Mouse (Mus musculus): ENCODE data around the gene Cdhr4. TPM values are rescaled to one million over a fixed set of nuclear protein-coding genes. Genes with fewer than 3 reads are reported as not detected.

Gene Cdhr4
- polyA plus RNA-seq, 1 experiment from 2014 or later, result 8.4 TPM

DNA sequence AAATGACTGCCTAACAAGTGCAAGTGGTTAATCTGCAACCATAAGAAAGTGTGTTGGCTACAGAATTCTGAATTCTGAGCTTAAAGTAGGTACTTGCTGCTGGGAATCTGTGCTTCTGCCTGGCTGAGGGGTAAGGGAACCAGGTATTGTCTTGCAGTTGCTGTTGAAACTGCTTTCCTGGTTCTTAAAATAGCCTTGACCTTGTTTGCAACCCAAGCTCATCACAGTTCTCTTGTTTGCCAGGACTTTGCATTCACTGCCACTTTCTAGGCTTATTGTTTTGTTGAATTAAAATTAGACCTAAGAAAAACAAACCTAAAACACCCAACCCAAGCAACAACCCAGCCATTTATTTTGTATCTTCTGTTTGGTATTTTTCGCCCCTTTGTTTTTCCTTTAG lies 28.4 kb downstream of the Cdhr4 start:
- peak overlapping the region; percentile 38 for H3K4me2 ChIP-seq (ENCODE audit: low read length)
- peak overlapping the region; percentile 18 for H3K9ac ChIP-seq (ENCODE audit: low read length)
- 98% methylated on average over 1 of the region's 1 CpGs for WGBS
- H3K4me1 ChIP-seq (ENCODE audit: control insufficient read depth in 2 of 2, insufficient read depth in 2 of 2, low read length in 2 of 2), result peaks cover 0 to 23% of the 10 kb centered on the region in 2 experiments; a peak in 2 of 4 replicates
- no peaks in the 10 kb centered on the region for H3K9me3 ChIP-seq (ENCODE audit: control insufficient read depth, low read length)
- H3K4me3 ChIP-seq (ENCODE audit: control insufficient read depth in 1 of 2, insufficient read depth in 1 of 2, low read depth in 1 of 2, low read length in 2 of 2), result no peak overlapping the region
- H3K36me3 ChIP-seq (ENCODE audit: control insufficient read depth, insufficient read depth, low read length), result peaks cover 20% of the 10 kb centered on the region
- no peak for ATAC-seq (ENCODE audit: insufficient number of reproducible peaks, insufficient read depth, low FRiP score, low read depth)
- peak overlapping the region; percentile 45 to 66 for H3K27ac ChIP-seq (replicated peaks in 1 of 2; ENCODE audit: control insufficient read depth in 1 of 2, insufficient read depth in 1 of 2, low read depth in 2 of 2, low read length in 2 of 2)
- no peaks in the 10 kb centered on the region for H3K27me3 ChIP-seq (ENCODE audit: control insufficient read depth, insufficient read depth, low read length)

DNA sequence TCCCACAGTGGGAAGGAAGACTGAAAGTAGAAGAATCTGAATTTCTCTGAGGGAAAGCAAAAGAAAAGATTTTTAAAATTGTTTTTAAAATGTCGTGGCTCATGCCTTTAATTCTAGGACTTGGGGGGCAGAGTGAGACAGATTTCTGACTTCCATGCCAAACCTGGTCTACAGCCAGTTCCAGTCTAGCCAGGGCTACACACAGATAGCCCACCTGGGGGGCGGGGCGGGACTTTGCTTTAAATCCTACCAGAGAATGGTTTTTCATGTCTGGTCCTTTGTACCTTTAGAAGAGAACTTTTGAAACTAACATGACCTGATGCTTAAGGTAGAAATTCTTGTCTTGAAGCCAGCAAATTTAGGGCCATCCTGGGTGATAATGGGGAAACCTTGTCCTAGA lies 30.9 kb downstream of the Cdhr4 start:
- ATAC-seq (ENCODE audit: insufficient number of reproducible peaks, insufficient read depth, low FRiP score, low read depth), result no peak
- no peak overlapping the region for H3K4me2 ChIP-seq (ENCODE audit: low read length)
- WGBS, result 85% methylated on average over 3 of the region's 3 CpGs

GRCm38 (mm10) chr9:108026584-108026983 lies 34.3 kb downstream of the Cdhr4 start:
- Histone ChIP-seq H3K36me3 (ENCODE audit: control insufficient read depth, insufficient read depth, low read length) (peaks cover 57% of the 10 kb centered on the region), H3K4me1 (ENCODE audit: control insufficient read depth in 2 of 2, insufficient read depth in 2 of 2, low read length in 2 of 2) (peaks cover 0 to 5% of the 10 kb centered on the region in 2 experiments; a peak in 1 of 4 replicates), H3K9ac (ENCODE audit: low read length) (no peak overlapping the region), H3K27ac (replicated peaks in 1 of 2; ENCODE audit: control insufficient read depth in 1 of 2, insufficient read depth in 1 of 2, low read depth in 2 of 2, low read length in 2 of 2) (no peak overlapping the region), H3K4me3 (ENCODE audit: control insufficient read depth in 1 of 2, insufficient read depth in 1 of 2, low read depth in 1 of 2, low read length in 2 of 2) (no peak overlapping the region), H3K4me2 (ENCODE audit: low read length) (no peak overlapping the region), H3K27me3 (ENCODE audit: control insufficient read depth, insufficient read depth, low read length) (no peaks in the 10 kb centered on the region), H3K9me3 (ENCODE audit: control insufficient read depth, low read length) (no peaks in the 10 kb centered on the region)
- no peak for ATAC-seq (ENCODE audit: insufficient number of reproducible peaks, insufficient read depth, low FRiP score, low read depth)
- 91% methylated on average over 3 of the region's 3 CpGs for WGBS

More for the DNA sequence above, 30.9 kb downstream of the Cdhr4 start:
- Histone ChIP-seq H3K27me3 (ENCODE audit: control insufficient read depth, insufficient read depth, low read length) (no peaks in the 10 kb centered on the region), H3K9ac (ENCODE audit: low read length) (no peak overlapping the region), H3K4me1 (ENCODE audit: control insufficient read depth in 2 of 2, insufficient read depth in 2 of 2, low read length in 2 of 2) (peaks cover 0 to 23% of the 10 kb centered on the region in 2 experiments; a peak in 2 of 4 replicates), H3K27ac (replicated peaks in 1 of 2; ENCODE audit: control insufficient read depth in 1 of 2, insufficient read depth in 1 of 2, low read depth in 2 of 2, low read length in 2 of 2) (no peak overlapping the region), H3K9me3 (ENCODE audit: control insufficient read depth, low read length) (no peaks in the 10 kb centered on the region), H3K36me3 (ENCODE audit: control insufficient read depth, insufficient read depth, low read length) (peaks cover 43% of the 10 kb centered on the region), H3K4me3 (ENCODE audit: control insufficient read depth in 1 of 2, insufficient read depth in 1 of 2, low read depth in 1 of 2, low read length in 2 of 2) (no peak overlapping the region)

- no peak overlapping the region for H3K9ac ChIP-seq (ENCODE audit: low read length)
- 96% methylated on average over 3 of the region's 3 CpGs for WGBS
- H3K4me1 ChIP-seq (ENCODE audit: control insufficient read depth in 2 of 2, insufficient read depth in 2 of 2, low read length in 2 of 2), result no peaks in the 10 kb centered on the region
- no peaks in the 10 kb centered on the region for H3K9me3 ChIP-seq (ENCODE audit: control insufficient read depth, low read length)
- H3K27me3 ChIP-seq (ENCODE audit: control insufficient read depth, insufficient read depth, low read length), result no peaks in the 10 kb centered on the region
- H3K27ac ChIP-seq (replicated peaks in 1 of 2; ENCODE audit: control insufficient read depth in 1 of 2, insufficient read depth in 1 of 2, low read depth in 2 of 2, low read length in 2 of 2), result no peak overlapping the region
- peaks cover 68% of the 10 kb centered on the region for H3K36me3 ChIP-seq (ENCODE audit: control insufficient read depth, insufficient read depth, low read length)
- ATAC-seq (ENCODE audit: insufficient number of reproducible peaks, insufficient read depth, low FRiP score, low read depth), result no peak
- H3K4me3 ChIP-seq (ENCODE audit: control insufficient read depth in 1 of 2, insufficient read depth in 1 of 2, low read depth in 1 of 2, low read length in 2 of 2), result no peak overlapping the region
- no peak overlapping the region for H3K4me2 ChIP-seq (ENCODE audit: low read length)
These were observed 35.6 kb downstream of the Cdhr4 start for GRCm38 (mm10) chr9:108027867-108028266.

DNA sequence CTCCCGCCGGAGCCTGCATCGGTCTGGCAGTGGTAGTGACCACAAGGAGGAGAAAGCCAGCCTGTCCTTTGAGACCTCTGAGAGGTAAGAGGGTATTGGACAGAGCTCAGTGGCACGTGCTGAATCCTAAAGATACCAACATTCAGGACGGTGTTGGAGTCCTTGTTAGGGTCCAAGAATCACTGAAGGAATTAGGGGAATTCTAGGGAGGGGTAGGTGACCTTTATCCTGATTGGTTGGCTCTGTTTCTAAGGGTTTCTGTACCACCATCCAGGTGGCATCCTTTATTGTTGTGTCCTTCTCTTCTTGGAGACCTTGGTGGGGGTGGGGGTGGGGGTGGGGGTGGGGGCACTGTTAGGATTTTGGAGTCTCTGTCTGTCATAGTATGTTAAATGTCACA lies 39.8 kb downstream of the Cdhr4 start:
- Histone ChIP-seq H3K4me3 (ENCODE audit: control insufficient read depth in 1 of 2, insufficient read depth in 1 of 2, low read depth in 1 of 2, low read length in 2 of 2) (no peak overlapping the region), H3K27ac (replicated peaks in 1 of 2; ENCODE audit: control insufficient read depth in 1 of 2, insufficient read depth in 1 of 2, low read depth in 2 of 2, low read length in 2 of 2) (no peak overlapping the region), H3K4me1 (ENCODE audit: control insufficient read depth in 2 of 2, insufficient read depth in 2 of 2, low read length in 2 of 2) (no peaks in the 10 kb centered on the region), H3K9ac (ENCODE audit: low read length) (no peak overlapping the region), H3K4me2 (ENCODE audit: low read length) (no peak overlapping the region), H3K27me3 (ENCODE audit: control insufficient read depth, insufficient read depth, low read length) (no peaks in the 10 kb centered on the region), H3K36me3 (ENCODE audit: control insufficient read depth, insufficient read depth, low read length) (peaks cover 69% of the 10 kb centered on the region), H3K9me3 (ENCODE audit: control insufficient read depth, low read length) (no peaks in the 10 kb centered on the region)
- 83% methylated on average over 5 of the region's 5 CpGs for WGBS
- no peak for ATAC-seq (ENCODE audit: insufficient number of reproducible peaks, insufficient read depth, low FRiP score, low read depth)

- no peaks in the 10 kb centered on the region for H3K4me1 ChIP-seq (ENCODE audit: control insufficient read depth in 2 of 2, insufficient read depth in 2 of 2, low read length in 2 of 2)
- peaks cover 73% of the 10 kb centered on the region for H3K36me3 ChIP-seq (ENCODE audit: control insufficient read depth, insufficient read depth, low read length)
- H3K9me3 ChIP-seq (ENCODE audit: control insufficient read depth, low read length), result no peaks in the 10 kb centered on the region
- no peak overlapping the region for H3K4me3 ChIP-seq (ENCODE audit: control insufficient read depth in 1 of 2, insufficient read depth in 1 of 2, low read depth in 1 of 2, low read length in 2 of 2)
- no peak overlapping the region for H3K27ac ChIP-seq (replicated peaks in 1 of 2; ENCODE audit: control insufficient read depth in 1 of 2, insufficient read depth in 1 of 2, low read depth in 2 of 2, low read length in 2 of 2)
- WGBS, result 98% methylated on average over 2 of the region's 2 CpGs
- H3K4me2 ChIP-seq (ENCODE audit: low read length), result no peak overlapping the region
- no peaks in the 10 kb centered on the region for H3K27me3 ChIP-seq (ENCODE audit: control insufficient read depth, insufficient read depth, low read length)
- H3K9ac ChIP-seq (ENCODE audit: low read length), result no peak overlapping the region
- no peak for ATAC-seq (ENCODE audit: insufficient number of reproducible peaks, insufficient read depth, low FRiP score, low read depth)
These were observed 43.2 kb downstream of the Cdhr4 start for GRCm38 (mm10) chr9:108035331-108036156.

- H3K9ac ChIP-seq (ENCODE audit: low read length), result no peak overlapping the region
- no peak overlapping the region for H3K27ac ChIP-seq (replicated peaks in 1 of 2; ENCODE audit: control insufficient read depth in 1 of 2, insufficient read depth in 1 of 2, low read depth in 2 of 2, low read length in 2 of 2)
- ATAC-seq (ENCODE audit: insufficient number of reproducible peaks, insufficient read depth, low FRiP score, low read depth), result no peak
- H3K27me3 ChIP-seq (ENCODE audit: control insufficient read depth, insufficient read depth, low read length), result no peaks in the 10 kb centered on the region
- 97% methylated on average over 8 of the region's 8 CpGs for WGBS
- H3K4me3 ChIP-seq (ENCODE audit: control insufficient read depth in 1 of 2, insufficient read depth in 1 of 2, low read depth in 1 of 2, low read length in 2 of 2), result no peak overlapping the region
- H3K4me2 ChIP-seq (ENCODE audit: low read length), result no peak overlapping the region
- no peaks in the 10 kb centered on the region for H3K9me3 ChIP-seq (ENCODE audit: control insufficient read depth, low read length)
- H3K36me3 ChIP-seq (ENCODE audit: control insufficient read depth, insufficient read depth, low read length), result peaks cover 67% of the 10 kb centered on the region
- peaks cover 7 to 14% of the 10 kb centered on the region in 2 experiments for H3K4me1 ChIP-seq (ENCODE audit: control insufficient read depth in 2 of 2, insufficient read depth in 2 of 2, low read length in 2 of 2)
These were observed 52.6 kb downstream of the Cdhr4 start for GRCm38 (mm10) chr9:108044751-108045492.
